Mouse (Mus musculus): ENCODE measurements at regions not wholly inside any gene's neighbourhood (a gene's known extent, or its start where the extent isn't known, plus 50 kb on each side); places are given as distances from the start of the nearest gene placed in this dataset.

DNA sequence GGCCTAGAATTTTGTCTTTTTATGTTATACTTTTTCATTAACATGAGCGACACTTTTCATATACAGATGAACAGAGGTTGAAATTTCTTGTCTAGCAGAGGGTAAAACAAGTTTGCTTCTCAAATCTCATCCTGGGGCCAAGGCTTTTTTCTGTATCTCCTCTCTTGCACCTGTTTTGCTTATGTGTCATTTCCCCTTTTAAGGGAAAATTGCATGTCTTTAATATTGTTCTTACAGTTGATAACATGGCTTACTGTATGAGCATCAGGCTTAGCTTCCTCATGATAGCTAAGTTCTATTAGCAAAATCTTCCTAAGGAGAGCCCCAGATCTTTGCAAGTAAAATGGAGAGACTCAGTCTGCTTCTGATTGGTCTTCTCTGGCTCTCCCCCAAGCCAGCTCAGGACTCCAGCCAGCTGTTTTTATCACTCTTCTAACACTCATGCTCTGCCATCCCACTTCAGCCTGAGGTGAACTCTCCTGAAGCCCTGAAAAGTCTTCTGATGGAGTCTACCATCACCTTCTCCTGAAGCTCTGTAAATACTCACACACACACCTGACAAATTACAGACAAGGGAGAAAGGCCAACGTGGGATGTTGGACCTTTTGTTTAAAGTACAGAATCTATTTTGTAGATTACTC is 160.8 kb downstream of the Wdr20rt start:
- Histone ChIP-seq H3K4me2 (ENCODE audit: insufficient read depth, low read depth, poor library complexity, severe bottlenecking) (no peak overlapping the region), H3K27me3 (replicated peaks) (no peaks in the 10 kb centered on the region), H3K36me3 (replicated peaks in 1 of 2; ENCODE audit: control insufficient read depth in 1 of 2, insufficient read depth in 1 of 2, low read length in 1 of 2) (no peaks in the 10 kb centered on the region), H3K4me1 (ENCODE audit: control insufficient read depth in 1 of 2, insufficient read depth in 2 of 2) (no peaks in the 10 kb centered on the region), H3K79me2 (replicated peaks; ENCODE audit: control insufficient read depth, extremely low read depth, insufficient read depth, poor library complexity, severe bottlenecking) (no peaks in the 10 kb centered on the region), H3K9me3 (replicated peaks; ENCODE audit: low read length) (peaks cover 9% of the 10 kb centered on the region), H3K9ac (ENCODE audit: insufficient read depth, low read depth) (no peak overlapping the region), H3K27ac (ENCODE audit: insufficient read depth, low read depth) (no peak overlapping the region), H3K4me3 (replicated peaks in 1 of 3; ENCODE audit: low read depth in 2 of 3, low read length in 2 of 3, poor library complexity in 1 of 3) (no peak overlapping the region)
- no peak for DNase-seq (ENCODE audit: extremely low read depth)
- in situ Hi-C loops (cut with MboI; ENCODE audit: low pct_ligation_motif_present, low pct_unique_long_range_greater_than_20kb, low sequenced_read_pairs) (no loop called here), dilution Hi-C loops (cut with MboI; ENCODE audit: extremely low pct_ligation_motif_present, extremely low pct_unique_long_range_greater_than_20kb, low sequenced_read_pairs) (no loop called here)
- TF ChIP-seq UBTF (IDR thresholded peaks at IDR 0.05; ENCODE audit: low read depth, low read length) (no peak), SIN3A (IDR thresholded peaks at IDR 0.05; ENCODE audit: low read length) (no peak), BHLHE40 (IDR thresholded peaks at IDR 0.05; ENCODE audit: low read depth, low read length) (no peak), PAX5 (IDR thresholded peaks at IDR 0.05; ENCODE audit: low read length) (no peak), RAD21 (IDR thresholded peaks at IDR 0.05; ENCODE audit: low read depth, low read length) (no peak), CTCF (conservative IDR thresholded peaks at IDR 0.05 in 1 of 2, IDR thresholded peaks at IDR 0.05 in 1 of 2; ENCODE audit: low read depth in 2 of 2, low read length in 2 of 2) (no peak), HCFC1 (IDR thresholded peaks at IDR 0.05; ENCODE audit: low read depth, low read length) (no peak), IRF4 (IDR thresholded peaks at IDR 0.05; ENCODE audit: low read depth, low read length) (no peak), JUND (conservative IDR thresholded peaks at IDR 0.05; ENCODE audit: low read depth, low read length) (no peak), KAT2A (IDR thresholded peaks at IDR 0.05; ENCODE audit: insufficient replicate concordance, low read length) (no peak), JUN (IDR thresholded peaks at IDR 0.05; ENCODE audit: insufficient read depth, low read depth, low read length) (no peak), CHD2 (IDR thresholded peaks at IDR 0.05; ENCODE audit: low read length) (no peak), RCOR1 (conservative IDR thresholded peaks at IDR 0.05; ENCODE audit: low read depth, low read length) (no peak), MAZ (IDR thresholded peaks at IDR 0.05; ENCODE audit: low read depth, low read length) (no peak), ZNF384 (IDR thresholded peaks at IDR 0.05; ENCODE audit: low read depth, low read length) (no peak)

GRCm38 (mm10) chr12:65387042-65387441 is 161.7 kb downstream of the Wdr20rt start:
- no peaks in the 10 kb centered on the region for H3K4me1 ChIP-seq (ENCODE audit: control insufficient read depth in 1 of 2, insufficient read depth in 2 of 2)
- H3K4me3 ChIP-seq (replicated peaks in 1 of 3; ENCODE audit: low read depth in 2 of 3, low read length in 2 of 3, poor library complexity in 1 of 3), result no peak overlapping the region
- H3K36me3 ChIP-seq (replicated peaks in 1 of 2; ENCODE audit: control insufficient read depth in 1 of 2, insufficient read depth in 1 of 2, low read length in 1 of 2), result no peaks in the 10 kb centered on the region
- no peak for DNase-seq (ENCODE audit: extremely low read depth)
- H3K4me2 ChIP-seq (ENCODE audit: insufficient read depth, low read depth, poor library complexity, severe bottlenecking), result no peak overlapping the region
- no peak overlapping the region for H3K9ac ChIP-seq (ENCODE audit: insufficient read depth, low read depth)
- H3K9me3 ChIP-seq (replicated peaks; ENCODE audit: low read length), result peaks cover 9% of the 10 kb centered on the region
- no peaks in the 10 kb centered on the region for H3K27me3 ChIP-seq (replicated peaks)
- dilution Hi-C loops (cut with MboI; ENCODE audit: extremely low pct_ligation_motif_present, extremely low pct_unique_long_range_greater_than_20kb, low sequenced_read_pairs) (no loop called here), in situ Hi-C loops (cut with MboI; ENCODE audit: low pct_ligation_motif_present, low pct_unique_long_range_greater_than_20kb, low sequenced_read_pairs) (no loop called here)
- TF ChIP-seq USF2 (conservative IDR thresholded peaks at IDR 0.05; ENCODE audit: low read depth, low read length), result no peak
- TF ChIP-seq RCOR1 (conservative IDR thresholded peaks at IDR 0.05; ENCODE audit: low read depth, low read length), result no peak
- no peak for TF ChIP-seq KAT2A (IDR thresholded peaks at IDR 0.05; ENCODE audit: insufficient replicate concordance, low read length)
- no peak for TF ChIP-seq SIN3A (IDR thresholded peaks at IDR 0.05; ENCODE audit: low read length)
- no peak for TF ChIP-seq MYC (IDR thresholded peaks at IDR 0.05; ENCODE audit: low read depth, low read length)
- TF ChIP-seq TBP (conservative IDR thresholded peaks at IDR 0.05; ENCODE audit: low read depth, low read length), result no peak
- no peak for TF ChIP-seq RAD21 (IDR thresholded peaks at IDR 0.05; ENCODE audit: low read depth, low read length)
- no peak for TF ChIP-seq GABPA (IDR thresholded peaks at IDR 0.05; ENCODE audit: insufficient replicate concordance, low read depth, low read length)
- no peak for TF ChIP-seq E2F4 (IDR thresholded peaks at IDR 0.05; ENCODE audit: insufficient replicate concordance, low read depth, low read length)
- TF ChIP-seq MEF2A (IDR thresholded peaks at IDR 0.05; ENCODE audit: borderline replicate concordance, low read depth, low read length), result no peak
- no peaks in the 10 kb centered on the region for H3K79me2 ChIP-seq (replicated peaks; ENCODE audit: control insufficient read depth, extremely low read depth, insufficient read depth, poor library complexity, severe bottlenecking)
- no peak overlapping the region for H3K27ac ChIP-seq (ENCODE audit: insufficient read depth, low read depth)

Measured in CH12.LX (cell line).